Mouse (Mus musculus) spleen, adult 12 weeks (tissue): ENCODE measurements around the gene Gnas.

Source experiments
- DNase-seq: peaks from one replicate; pipeline ENCODE4 v3.0.0; 2022; ENCODE audit warnings: low spot score

Gene Gnas

DNA sequence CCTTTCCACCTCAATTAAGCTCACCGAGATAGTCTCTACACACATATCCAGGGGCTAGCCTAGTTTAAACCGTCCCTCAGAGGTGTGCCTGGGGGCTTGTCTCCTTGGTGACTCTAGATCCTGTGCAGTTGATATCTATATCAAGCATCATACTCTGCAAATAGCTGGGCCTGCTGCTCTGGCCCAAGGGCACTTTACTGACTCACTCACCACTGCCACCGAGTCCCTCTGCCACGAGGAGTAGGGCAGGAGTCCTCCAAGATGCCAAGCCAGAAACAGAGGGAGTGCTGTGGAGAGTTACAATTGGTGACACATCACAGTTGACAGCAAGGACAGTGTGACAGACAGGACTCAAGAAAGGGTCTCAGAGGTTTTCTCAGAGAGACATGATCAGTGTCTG is 75.5 kb downstream of the Gnas start:
- no peak for DNase-seq

DNA sequence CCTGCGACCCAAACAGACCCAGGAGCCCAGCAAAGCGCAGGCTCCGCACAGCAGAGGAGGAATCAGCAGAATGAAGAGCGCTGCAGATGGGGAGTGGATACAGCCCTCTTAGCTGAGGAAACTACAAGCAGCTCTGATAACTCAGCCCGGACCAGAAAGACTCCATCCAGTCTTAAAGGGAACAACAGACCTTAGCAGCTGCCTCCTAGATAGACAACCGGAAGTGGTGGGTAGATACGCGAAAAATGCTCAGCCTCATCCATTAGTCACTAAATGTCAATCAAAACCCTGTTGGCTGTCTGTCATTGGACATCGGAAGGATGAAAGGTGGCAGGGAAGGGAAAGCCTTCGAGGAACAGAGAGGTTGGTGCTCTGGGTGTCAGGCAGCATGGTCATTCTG is 82.5 kb downstream of the Gnas start:
- DNase-seq, result no peak

- DNase-seq, result no peak
These were observed 96.9 kb downstream of the Gnas start for GRCm38 (mm10) chr2:174381021-174381420.

DNA sequence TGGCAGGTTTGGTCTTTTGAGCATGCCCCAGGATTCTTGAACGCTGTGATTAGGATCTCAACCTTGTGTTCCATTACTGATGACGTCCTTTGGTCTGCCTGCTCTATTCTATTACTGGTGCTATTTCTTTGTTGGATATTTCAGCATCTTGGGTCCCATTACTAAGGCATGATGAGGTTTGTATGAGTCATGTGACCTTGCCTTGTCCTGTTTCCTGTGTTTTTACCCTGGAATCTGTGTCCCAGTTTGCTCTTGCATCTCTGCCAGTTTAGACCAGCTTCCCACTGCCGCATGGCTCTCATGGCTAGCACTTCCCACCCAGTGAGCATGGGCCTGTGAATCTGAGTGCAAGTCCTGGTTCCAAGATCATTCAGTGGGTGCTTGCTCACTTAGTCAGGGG is 107.8 kb downstream of the Gnas start:
- DNase-seq, result no peak

DNA sequence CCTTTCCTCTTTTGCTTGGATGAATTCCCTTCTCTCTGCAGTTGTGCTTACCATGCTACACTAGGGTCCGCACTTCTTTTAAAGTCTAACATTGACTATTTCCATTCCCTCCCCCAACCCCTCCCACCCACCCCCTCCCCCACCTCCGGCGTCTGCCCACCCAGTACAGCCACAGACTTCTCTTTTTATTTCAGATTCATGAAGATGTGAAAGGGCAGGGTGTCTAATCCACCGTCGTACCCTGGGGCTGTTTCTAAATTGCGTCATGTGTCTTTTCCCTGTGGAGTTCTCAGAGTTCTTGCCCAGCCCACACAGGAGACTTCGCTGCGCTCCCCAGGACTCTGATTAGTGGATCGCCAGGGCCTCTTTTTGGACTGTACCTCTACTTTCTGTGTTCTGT is 108.4 kb downstream of the Gnas start:
- DNase-seq, result no peak

DNA sequence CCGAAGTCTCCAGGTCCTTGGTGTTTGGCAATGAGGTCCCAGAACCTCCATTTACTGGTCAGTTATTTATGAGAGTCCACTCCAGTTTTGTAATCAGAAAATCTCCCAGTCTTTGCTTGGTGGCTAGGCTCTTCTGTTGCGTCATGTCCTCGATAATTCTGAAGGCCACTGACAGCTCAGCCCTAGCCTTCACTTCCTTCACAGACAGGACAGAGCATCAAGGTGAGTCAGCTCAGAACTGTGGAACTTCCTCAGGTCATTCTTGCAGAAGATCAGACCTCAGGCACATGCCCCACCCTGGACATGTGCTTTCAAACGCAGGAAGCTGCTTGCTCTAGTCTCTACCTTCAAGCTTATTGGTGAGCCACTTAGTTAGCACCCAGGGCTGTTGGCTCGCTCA is 109.3 kb downstream of the Gnas start:
- DNase-seq, result no peak
